Mouse (Mus musculus): Measurements from ENCODE around the gene Tmtc2. TPM values are rescaled to one million over a fixed set of nuclear protein-coding genes. Genes with fewer than 3 reads are reported as not detected.

The Tmtc2 gene
- total RNA-seq, 4 experiments from 2014 or later = 2.0 to 5.2 (median 2.9) TPM

- DNase-seq = no peak
Observed at GRCm38 (mm10) chr10:105495248-105495647, 79.0 kb downstream of the Tmtc2 start.

- DNase-seq = no peak
Observed at GRCm38 (mm10) chr10:105492485-105492884, 81.8 kb downstream of the Tmtc2 start.

- no peak for DNase-seq
Observed at GRCm38 (mm10) chr10:105490748-105491147, 83.5 kb downstream of the Tmtc2 start.

GRCm38 (mm10) chr10:105489970-105490735 is 84.1 kb downstream of the Tmtc2 start:
- DNase-seq = no peak

- DNase-seq = no peak
Observed at GRCm38 (mm10) chr10:105486977-105487376, 87.3 kb downstream of the Tmtc2 start.

- no peak for DNase-seq
Observed at GRCm38 (mm10) chr10:105484355-105485094, 89.7 kb downstream of the Tmtc2 start.

GRCm38 (mm10) chr10:105479771-105480170 is 94.5 kb downstream of the Tmtc2 start:
- no peak for DNase-seq

- DNase-seq = no peak
Observed at GRCm38 (mm10) chr10:105477623-105478238, 96.5 kb downstream of the Tmtc2 start.

- DNase-seq = no peak
Observed at GRCm38 (mm10) chr10:105474162-105474830, 100.0 kb downstream of the Tmtc2 start.

- DNase-seq = no peak
Observed at GRCm38 (mm10) chr10:105464378-105464777, 109.9 kb downstream of the Tmtc2 start.

GRCm38 (mm10) chr10:105453441-105453840 is 120.8 kb downstream of the Tmtc2 start:
- DNase-seq = no peak

GRCm38 (mm10) chr10:105447191-105447590 is 127.1 kb downstream of the Tmtc2 start:
- no peak for DNase-seq

GRCm38 (mm10) chr10:105444309-105444708 is 129.9 kb downstream of the Tmtc2 start:
- DNase-seq = no peak

- no peak for DNase-seq
Observed at GRCm38 (mm10) chr10:105434879-105435278, 139.4 kb downstream of the Tmtc2 start.

GRCm38 (mm10) chr10:105430885-105431284 is 143.4 kb downstream of the Tmtc2 start:
- no peak for DNase-seq

- DNase-seq = no peak
Observed at GRCm38 (mm10) chr10:105430232-105430631, 144.0 kb downstream of the Tmtc2 start.

- DNase-seq = no peak
Observed at GRCm38 (mm10) chr10:105428080-105428479, 146.2 kb downstream of the Tmtc2 start.

- no peak for DNase-seq
Observed at GRCm38 (mm10) chr10:105427625-105428024, 146.6 kb downstream of the Tmtc2 start.

- DNase-seq = no peak
Observed at GRCm38 (mm10) chr10:105425052-105425451, 149.2 kb downstream of the Tmtc2 start.

- DNase-seq = no peak
Observed at GRCm38 (mm10) chr10:105423187-105423586, 151.1 kb downstream of the Tmtc2 start.

- no peak for DNase-seq
Observed at GRCm38 (mm10) chr10:105417845-105418383, 156.3 kb downstream of the Tmtc2 start.

- no peak for DNase-seq
Observed at GRCm38 (mm10) chr10:105416601-105417000, 157.7 kb downstream of the Tmtc2 start.
